Mouse (Mus musculus): ENCODE measurements at regions not wholly inside any gene's neighbourhood (a gene's known extent, or its start where the extent isn't known, plus 50 kb on each side); places are given as distances from the start of the nearest gene placed in this dataset.

GRCm38 (mm10) chr10:46046890-46047414 lies 469.3 kb downstream of the Hace1 start:
- no peak for TF ChIP-seq POLR2A (IDR thresholded peaks at IDR 0.05; ENCODE audit: borderline replicate concordance, extremely low read depth, insufficient read depth, insufficient read length, poor library complexity, severe bottlenecking)
- TF ChIP-seq CTCF (IDR thresholded peaks at IDR 0.05; ENCODE audit: borderline replicate concordance, extremely low read depth, insufficient read depth, insufficient read length), result no peak

All from brain, embryonic 14.5 days (tissue).